15 mouse cellular contexts compared by ENCODE assay signal in the genomic region with DNA sequence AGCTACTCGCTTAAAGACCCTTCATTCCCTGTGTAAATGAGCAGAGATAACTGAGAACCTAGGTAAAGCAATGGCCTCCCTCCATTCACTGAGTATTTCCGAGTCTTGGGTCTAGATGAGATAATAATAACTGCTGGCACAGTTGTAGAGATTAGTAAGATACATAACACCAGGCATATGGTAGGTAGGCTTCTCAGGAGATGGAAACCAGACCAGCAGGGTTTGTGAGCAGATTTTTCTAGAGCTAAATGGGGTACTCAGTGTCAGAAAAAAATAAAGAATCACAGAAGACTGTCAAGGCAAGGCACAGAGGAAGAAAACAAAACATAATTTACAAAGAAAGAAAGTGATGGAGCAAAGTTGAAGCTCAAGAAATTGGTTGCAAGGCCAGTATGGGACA.
"Had no signal": no experiment of that assay in that cellular context is flagged by ENCODE, and none has a peak within 500 bp of the region (broad histone marks: within the 10 kb centered on the region; RNA-seq: fewer than 3 reads in every experiment).

No protein-coding gene starts in this region.

- ATAC-seq: inflammation-experienced regulatory T-cells, adult 6 months; intestine, embryonic 16.5 days; liver, embryonic 12.5 days; midbrain, embryonic 13.5 days; midbrain, embryonic 16.5 days had no signal

- DNase-seq: kidney, adult 18-20 months; kidney, adult 9 months; kidney, postnatal 14 days; kidney, postnatal 4 days; liver; lung, adult 18-20 months; lung, postnatal 10 days; lung, postnatal 36 days; retina, postnatal 1 day; thymus, postnatal 25 days had no signal
